Mouse (Mus musculus): ENCODE measurements around the gene Senp2.

Gene Senp2

GRCm38 (mm10) chr16:22095751-22096150 lies 86.5 kb downstream of the Senp2 start:
- DNase-seq (ENCODE audit: low spot score in 2 of 2) = no peak

- no peak for DNase-seq (ENCODE audit: low spot score in 2 of 2)
These were observed 88.4 kb downstream of the Senp2 start for GRCm38 (mm10) chr16:22097659-22098058.

Data from frontal cortex, postnatal 36 days (tissue).